Mouse (Mus musculus) CH12.LX (cell line): ENCODE results near the gene Rnf145. TPM values are rescaled to one million over a fixed set of nuclear protein-coding genes. Genes with fewer than 3 reads are reported as not detected.
A peak's percentile ranks its signal among the peaks of the same experiment; 100 is the strongest.

Experiments used
- DNase-seq: peaks from one replicate; pipeline ENCODE4 v3.0.0-alpha.2; 2013; ENCODE audit errors: extremely low read depth
- H3K27ac ChIP-seq: 2 replicates; pipeline ENCODE4 v1.5.1; 2012; ENCODE audit warnings: low read depth, mild to moderate bottlenecking, control low read depth, moderate library complexity; ENCODE audit not compliant: insufficient read depth
- H3K27me3 ChIP-seq: replicated peaks from 2 replicates; pipeline ENCODE3; 2012; ENCODE audit warnings: inconsistent platforms
- H3K36me3 ChIP-seq, 2 experiments: replicated peaks in 1 of 2; 2 replicates each; pipeline versions ENCODE3 to v1.6.1; 2012; ENCODE audit warnings: inconsistent platforms in 1 of 2, low read length in 1 of 2, mild to moderate bottlenecking in 1 of 2, mixed read lengths in 1 of 2, moderate library complexity in 1 of 2; ENCODE audit not compliant: control insufficient read depth in 1 of 2, insufficient read depth in 1 of 2
- H3K4me1 ChIP-seq, 2 experiments: 2 replicates each; pipeline ENCODE4 v1.6.1; 2012; ENCODE audit warnings: inconsistent platforms in 1 of 2, moderate library complexity in 1 of 2; ENCODE audit not compliant: insufficient read depth in 2 of 2, control insufficient read depth in 1 of 2
- H3K4me2 ChIP-seq: 2 replicates; pipeline ENCODE4 v1.6.1; 2012; ENCODE audit warnings: low read depth, mild to moderate bottlenecking, control low read depth; ENCODE audit not compliant: poor library complexity, insufficient read depth, severe bottlenecking
- H3K4me3 ChIP-seq, 3 experiments: fragments of 150-350 bp in 1 of 3; sonication (generic) in 1 of 3; replicated peaks in 1 of 3; 2 replicates each; pipeline versions ENCODE3 to v1.5.1; 2011 to 2012; ENCODE audit warnings: low read depth in 2 of 3, low read length in 2 of 3, mild to moderate bottlenecking in 2 of 3, moderate library complexity in 2 of 3, control low read depth in 1 of 3, improper control_type of control experiment in 1 of 3, inconsistent platforms in 1 of 3, mixed read lengths in 1 of 3; ENCODE audit not compliant: poor library complexity in 1 of 3
- H3K79me2 ChIP-seq: replicated peaks from 2 replicates; pipeline ENCODE4 v1.6.1; 2012; ENCODE audit warnings: mild to moderate bottlenecking, moderate library complexity; ENCODE audit not compliant: control insufficient read depth, poor library complexity, insufficient read depth, severe bottlenecking; ENCODE audit errors: extremely low read depth
- H3K9ac ChIP-seq: 2 replicates; pipeline ENCODE4 v1.6.1; 2012; ENCODE audit warnings: low read depth, mild to moderate bottlenecking, control low read depth, moderate library complexity; ENCODE audit not compliant: insufficient read depth
- H3K9me3 ChIP-seq: replicated peaks from 2 replicates; pipeline ENCODE3; 2012; ENCODE audit warnings: low read length, inconsistent platforms, mixed read lengths
- CTCF ChIP-seq, 2 experiments: IDR thresholded peaks in 1 of 2; conservative IDR thresholded peaks in 1 of 2; 2 replicates each; pipeline ENCODE4 v1.5.1; 2011 to 2012; ENCODE audit warnings: low read depth in 2 of 2, low read length in 2 of 2, improper control_type of control experiment in 1 of 2, inconsistent platforms in 1 of 2, mild to moderate bottlenecking in 1 of 2, moderate library complexity in 1 of 2
- E2F4 ChIP-seq: IDR thresholded peaks from 2 replicates; pipeline ENCODE4 v1.6.1; 2011; ENCODE audit warnings: low read depth, low read length, improper control_type of control experiment; ENCODE audit not compliant: insufficient replicate concordance
- ELF1 ChIP-seq: IDR thresholded peaks from 2 replicates; pipeline ENCODE4 v1.6.1; 2014; ENCODE audit warnings: low read depth, mild to moderate bottlenecking, inconsistent platforms, low read length, improper control_type of control experiment
- ETS1 ChIP-seq: conservative IDR thresholded peaks from 2 replicates; pipeline ENCODE4 v1.6.1; 2012; ENCODE audit warnings: low read depth, mild to moderate bottlenecking, inconsistent platforms, low read length, improper control_type of control experiment, moderate library complexity
- IRF4 ChIP-seq: IDR thresholded peaks from 2 replicates; pipeline ENCODE4 v1.6.1; 2014; ENCODE audit warnings: low read depth, mild to moderate bottlenecking, inconsistent platforms, low read length, improper control_type of control experiment
- MAX ChIP-seq: IDR thresholded peaks from 2 replicates; pipeline ENCODE4 v1.6.1; 2011; ENCODE audit warnings: low read length, improper control_type of control experiment
- MAZ ChIP-seq: IDR thresholded peaks from 2 replicates; pipeline ENCODE4 v1.6.1; 2012; ENCODE audit warnings: low read depth, mild to moderate bottlenecking, inconsistent platforms, low read length, improper control_type of control experiment, moderate library complexity
- NELFE ChIP-seq: IDR thresholded peaks from 2 replicates; pipeline ENCODE4 v1.6.1; 2011; ENCODE audit warnings: low read depth, low read length, improper control_type of control experiment
- POLR2A ChIP-seq: IDR thresholded peaks from 2 replicates; pipeline ENCODE4 v1.6.1; 2011; ENCODE audit warnings: low read depth, mild to moderate bottlenecking, improper control_type of control experiment, low read length
- SIN3A ChIP-seq: IDR thresholded peaks from 2 replicates; pipeline ENCODE4 v1.6.1; 2012; ENCODE audit warnings: low read length, improper control_type of control experiment, inconsistent platforms
- TCF12 ChIP-seq: IDR thresholded peaks from 2 replicates; pipeline ENCODE4 v1.6.1; 2014; ENCODE audit warnings: low read depth, mild to moderate bottlenecking, inconsistent platforms, low read length, improper control_type of control experiment
- USF1 ChIP-seq: IDR thresholded peaks from 2 replicates; pipeline ENCODE4 v1.6.1; 2014; ENCODE audit warnings: low read depth, mild to moderate bottlenecking, inconsistent platforms, low read length, improper control_type of control experiment
- USF2 ChIP-seq: conservative IDR thresholded peaks from 2 replicates; pipeline ENCODE4 v1.6.1; 2011; ENCODE audit warnings: low read depth, low read length, improper control_type of control experiment
- ZC3H11A ChIP-seq: IDR thresholded peaks from 2 replicates; pipeline ENCODE4 v1.6.1; 2012; ENCODE audit warnings: low read depth, mild to moderate bottlenecking, inconsistent platforms, low read length, improper control_type of control experiment
- dilution Hi-C: fragments of 300-500 bp; cut with MboI; formaldehyde crosslinking; loops from 2 replicates; pipeline ENCODE4 v1.14.3; 2020; ENCODE audit warnings: low sequenced_read_pairs; ENCODE audit not compliant: extremely low pct_unique_long_range_greater_than_20kb, extremely low pct_ligation_motif_present
- in situ Hi-C: fragments of 300-500 bp; cut with MboI; formaldehyde crosslinking; loops from 3 replicates; pipeline ENCODE4 v1.14.3; 2019; ENCODE audit warnings: low sequenced_read_pairs, low pct_ligation_motif_present, low pct_unique_long_range_greater_than_20kb, mixed read lengths
- polyA plus RNA-seq: library from polyadenylated mRNA; unstranded; fragments of >175 nt; gene quantifications from 2 replicates; pipeline ENCODE4 v1.2.1, GENCODE M21; 2012; ENCODE audit warnings: low read depth; ENCODE audit not compliant: insufficient read length
- total RNA-seq, 2 experiments: library from RNA; depleted of rRNA; stranded (reverse); fragments of 300-350 nt in 1 of 2; fragments of >200 nt in 1 of 2; gene quantifications; 2 replicates each; pipeline ENCODE4 v1.2.3; 2012 to 2014

Rnf145 gene
- total and polyA plus RNA-seq, 3 experiments: 44.3 to 60.5 (median 44.5) TPM

GRCm38 (mm10) chr11:44519950-44520761 is 1.4 kb downstream of the Rnf145 start (continued):
- peak; percentile 59 for TF ChIP-seq TCF12
- no peak for TF ChIP-seq ZC3H11A
- TF ChIP-seq E2F4: no peak
- TF ChIP-seq POLR2A: peak; percentile 64
- TF ChIP-seq MAX: 0 out of 2 replicates have a peak, but pooled peaks have one; percentile 26
- TF ChIP-seq USF1: no peak
- TF ChIP-seq NELFE: peak; percentile 18; the same call in 1 of the 2 replicates
- TF ChIP-seq, all 38 proteins: peak for 21

GRCm38 (mm10) chr11:44522594-44522993 is 3.8 kb downstream of the Rnf145 start:
- Histone ChIP-seq H3K27ac (no peak overlapping the region), H3K4me2 (no peak overlapping the region), H3K9ac (no peak overlapping the region), H3K9me3 (peaks cover 4% of the 10 kb centered on the region), H3K27me3 (no peaks in the 10 kb centered on the region), H3K36me3 (peaks cover 17 to 44% of the 10 kb centered on the region in 2 experiments), H3K4me3 (no peak overlapping the region), H3K4me1 (peaks cover 12 to 52% of the 10 kb centered on the region in 2 experiments), H3K79me2 (peaks cover 65% of the 10 kb centered on the region)
- in situ Hi-C loops: no loop called here
- dilution Hi-C loops: no loop called here
- DNase-seq: no peak
- no peak for TF ChIP-seq MAZ
- TF ChIP-seq ETS1: no peak
- no peak for TF ChIP-seq IRF4
- TF ChIP-seq POLR2A: no peak
- no peak for TF ChIP-seq ELF1

GRCm38 (mm10) chr11:44525765-44526164 is 7.0 kb downstream of the Rnf145 start:
- H3K4me3 ChIP-seq: no peak overlapping the region
- DNase-seq: peak; percentile 39
- no peak overlapping the region for H3K27ac ChIP-seq
- TF ChIP-seq SIN3A (0 out of 2 replicates have a peak, but pooled peaks have one; percentile 29), CTCF (conservative IDR thresholded peaks at IDR 0.05 in 1 of 2, IDR thresholded peaks at IDR 0.05 in 1 of 2; ENCODE audit: low read depth in 2 of 2, low read length in 2 of 2) (peak; percentile 41 to 47; a peak in 3 of 4 replicates), USF2 (no peak)
- TF ChIP-seq, all 38 proteins: peak for 2
- Histone ChIP-seq H3K27me3 (no peaks in the 10 kb centered on the region), H3K36me3 (peaks cover 35 to 72% of the 10 kb centered on the region in 2 experiments), H3K4me1 (peaks cover 19 to 68% of the 10 kb centered on the region in 2 experiments), H3K9ac (no peak overlapping the region), H3K79me2 (peaks cover 70% of the 10 kb centered on the region), H3K9me3 (peaks cover 2% of the 10 kb centered on the region), H3K4me2 (no peak overlapping the region)
- dilution Hi-C loops (no loop called here), in situ Hi-C loops (no loop called here)
